Mouse (Mus musculus) spleen, adult 2 months (tissue): ENCODE results near the gene Tpm1. TPM values are rescaled to one million over a fixed set of nuclear protein-coding genes. Genes with fewer than 3 reads are reported as not detected.

Experiments used
- DNase-seq, 2 experiments: peaks; one replicate each; pipeline versions ENCODE4 v3.0.0 to v3.0.0-alpha.2; 2012 to 2021; ENCODE audit warnings: low spot score in 2 of 2, low read depth in 1 of 2
- H3K27ac ChIP-seq: fragments of 200-500 bp; 2 replicates; pipeline ENCODE4 v1.5.1; 2012; ENCODE audit warnings: low read length, inconsistent platforms; ENCODE audit not compliant: insufficient read depth
- H3K27me3 ChIP-seq: fragments of 200-500 bp; 2 replicates; pipeline ENCODE4 v1.6.1; 2012; ENCODE audit warnings: mild to moderate bottlenecking, moderate library complexity, low read length, inconsistent platforms; ENCODE audit not compliant: control insufficient read depth, insufficient read depth
- H3K36me3 ChIP-seq: fragments of 200-500 bp; 2 replicates; pipeline ENCODE4 v1.6.1; 2012; ENCODE audit warnings: mild to moderate bottlenecking, low read length, inconsistent platforms; ENCODE audit not compliant: control insufficient read depth, insufficient read depth
- H3K4me1 ChIP-seq: fragments of 200-500 bp; 2 replicates; pipeline ENCODE4 v1.6.1; 2011; ENCODE audit warnings: inconsistent platforms; ENCODE audit not compliant: control insufficient read depth, insufficient read depth, insufficient read length
- H3K4me3 ChIP-seq: fragments of 200-500 bp; 2 replicates; pipeline ENCODE4 v1.5.1; 2011; ENCODE audit warnings: mild to moderate bottlenecking, inconsistent platforms; ENCODE audit not compliant: insufficient read depth, insufficient read length; ENCODE audit errors: extremely low read depth
- CTCF ChIP-seq: fragments of 200-500 bp; IDR thresholded peaks from 2 replicates; pipeline ENCODE4 v1.5.1; 2011; ENCODE audit warnings: mild to moderate bottlenecking, inconsistent platforms; ENCODE audit not compliant: insufficient read depth, insufficient read length, insufficient replicate concordance; ENCODE audit errors: extremely low read depth
- POLR2A ChIP-seq: fragments of 200-500 bp; IDR thresholded peaks from 2 replicates; pipeline ENCODE4 v1.6.1; 2011; ENCODE audit warnings: low read depth, low read length, inconsistent platforms
- WGBS: fragments of 180-500 bp; shearing (Covaris S2); methylation state at CpG from one replicate; pipeline ENCODE4 v1.1.7; 2018; 5-methylcytosine and 5-hydroxymethylcytosine counted together
- polyA plus RNA-seq: library from polyadenylated mRNA; depleted of rRNA; stranded (reverse); fragments of >200 nt; gene quantifications from 2 replicates; pipeline ENCODE4 v1.2.3, GENCODE M21; 2012

Gene Tpm1
- polyA plus RNA-seq, 1 experiment = 39.0 TPM

DNA sequence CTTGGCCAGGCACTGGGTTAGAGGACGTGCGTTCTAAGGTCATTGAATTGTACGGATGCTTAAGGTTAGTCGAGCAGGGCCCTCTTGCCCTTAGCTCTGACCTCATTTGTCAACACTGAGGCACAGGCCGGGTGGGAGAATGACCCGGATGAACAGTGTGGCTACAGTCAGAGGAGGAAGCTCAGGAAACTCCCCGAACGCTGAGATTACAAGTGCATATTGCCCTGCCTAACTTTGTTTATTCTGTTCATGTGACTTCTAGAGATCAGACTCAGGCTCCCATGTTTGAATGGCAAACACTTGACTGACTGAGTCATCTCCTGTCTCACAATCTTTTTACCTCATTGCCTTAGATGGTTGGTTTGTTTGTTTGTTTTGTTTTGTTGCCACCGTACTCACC is 37.7 kb downstream of the Tpm1 start:
- H3K36me3 ChIP-seq = no peaks in the 10 kb centered on the region
- no peaks in the 10 kb centered on the region for H3K27me3 ChIP-seq
- no peaks in the 10 kb centered on the region for H3K4me1 ChIP-seq
- WGBS = 80% methylated on average over 9 of the region's 9 CpGs
- DNase-seq = no peak
- no peak for TF ChIP-seq CTCF
- no peak for TF ChIP-seq POLR2A
- no peak overlapping the region for H3K4me3 ChIP-seq
- H3K27ac ChIP-seq = no peak overlapping the region

DNA sequence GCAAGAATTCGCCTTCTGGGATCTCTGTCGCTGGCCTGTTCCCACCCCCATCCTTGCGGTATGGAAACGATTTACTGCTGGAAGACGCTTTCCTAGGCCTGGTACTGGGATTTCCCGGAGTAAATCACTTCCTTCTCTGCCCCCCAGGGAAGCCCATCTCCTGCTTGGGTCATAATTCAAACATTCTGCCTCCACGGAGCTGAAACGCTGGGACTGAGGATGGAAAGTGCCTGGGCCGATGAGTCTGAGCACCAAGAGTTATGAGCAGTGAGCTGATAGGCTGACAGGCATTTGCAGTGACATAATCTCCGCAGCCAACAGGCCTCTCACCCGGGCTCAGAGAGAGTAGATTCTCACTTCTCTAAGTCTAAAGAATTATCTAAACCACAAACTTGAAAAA is 40.4 kb downstream of the Tpm1 start:
- Histone ChIP-seq H3K4me3 (no peak overlapping the region), H3K36me3 (no peaks in the 10 kb centered on the region), H3K27me3 (no peaks in the 10 kb centered on the region), H3K4me1 (no peaks in the 10 kb centered on the region), H3K27ac (no peak overlapping the region)
- TF ChIP-seq CTCF = no peak
- TF ChIP-seq POLR2A = no peak
- no peak for DNase-seq
- WGBS = 73% methylated on average over 11 of the region's 11 CpGs

DNA sequence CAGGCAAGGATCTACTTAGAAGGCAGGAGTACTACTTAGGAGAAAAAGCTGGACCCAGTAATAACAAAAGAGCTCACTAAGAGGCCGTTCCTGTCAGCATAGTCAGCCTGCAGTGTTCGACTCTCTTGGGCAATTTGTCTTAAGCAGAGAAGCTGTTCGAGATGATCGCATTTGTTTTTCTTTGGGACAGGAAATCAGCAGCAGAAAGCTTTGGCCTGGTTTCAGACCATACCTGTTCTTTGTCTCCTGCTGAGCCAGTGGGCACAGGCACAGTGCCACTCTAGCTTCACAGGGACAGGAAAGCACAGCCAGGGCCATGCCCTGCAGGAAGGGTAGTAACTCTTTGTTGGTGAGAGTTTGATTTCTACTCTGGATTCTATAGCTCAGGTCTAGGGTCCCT is 42.8 kb downstream of the Tpm1 start:
- DNase-seq = no peak
- Histone ChIP-seq H3K36me3 (no peaks in the 10 kb centered on the region), H3K27me3 (no peaks in the 10 kb centered on the region), H3K27ac (no peak overlapping the region), H3K4me3 (no peak overlapping the region), H3K4me1 (no peaks in the 10 kb centered on the region)
- WGBS = 81% methylated on average over 4 of the region's 4 CpGs
- TF ChIP-seq CTCF (no peak), POLR2A (no peak)

DNA sequence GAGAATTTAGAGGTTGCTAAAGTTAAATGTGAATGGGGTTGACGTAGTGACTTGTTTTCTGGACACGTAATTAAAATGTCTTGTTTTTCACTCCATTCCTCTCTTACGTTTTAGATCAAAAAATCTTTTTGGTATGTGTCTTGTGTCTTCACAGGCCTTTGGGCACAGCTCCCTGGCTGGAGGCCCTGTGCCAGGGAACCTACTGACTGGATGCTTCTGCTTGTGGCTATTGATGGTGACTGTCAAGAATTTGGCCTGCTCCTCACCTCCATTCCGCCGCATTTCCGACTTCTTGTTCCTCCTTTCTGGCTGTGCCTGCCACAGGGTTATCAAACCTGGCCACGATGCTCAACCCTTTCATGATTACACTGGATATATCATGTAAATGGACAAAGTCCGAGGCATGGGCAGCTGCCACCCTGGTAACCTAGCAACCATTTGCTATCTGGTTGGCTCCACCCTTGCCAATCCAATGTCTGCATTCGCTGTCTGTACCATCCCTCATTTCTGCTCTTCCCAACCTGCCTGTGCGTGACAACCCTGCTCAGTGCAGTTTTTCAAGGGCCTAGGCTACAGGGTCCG is 44.0 kb downstream of the Tpm1 start:
- no peak for DNase-seq
- no peaks in the 10 kb centered on the region for H3K36me3 ChIP-seq
- H3K27me3 ChIP-seq = no peaks in the 10 kb centered on the region
- TF ChIP-seq POLR2A (no peak), CTCF (no peak)
- no peak overlapping the region for H3K4me3 ChIP-seq
- H3K4me1 ChIP-seq = no peaks in the 10 kb centered on the region
- no peak overlapping the region for H3K27ac ChIP-seq
- WGBS = 88% methylated on average over 11 of the region's 11 CpGs

DNA sequence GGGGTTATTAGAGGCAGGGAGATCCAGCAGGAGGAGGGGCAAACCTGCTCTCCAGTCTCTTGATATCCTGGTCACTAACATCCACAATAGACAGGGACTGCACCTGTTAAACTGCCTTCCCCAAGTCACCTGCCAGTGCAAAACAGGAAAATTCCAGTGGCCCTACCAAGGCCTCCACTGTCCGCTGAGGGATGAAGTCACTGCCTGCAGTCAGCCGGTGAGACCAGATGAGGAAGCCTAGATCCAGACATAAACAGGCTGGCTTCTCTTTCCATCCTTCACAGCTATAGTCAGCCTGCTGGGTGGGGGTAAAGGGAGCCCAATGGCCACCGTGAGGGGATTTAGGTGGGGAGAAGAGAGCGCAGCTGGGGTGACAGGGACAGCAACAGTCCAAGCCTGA is 45.5 kb downstream of the Tpm1 start:
- 85% methylated on average over 4 of the region's 4 CpGs for WGBS
- TF ChIP-seq POLR2A (no peak), CTCF (no peak)

DNA sequence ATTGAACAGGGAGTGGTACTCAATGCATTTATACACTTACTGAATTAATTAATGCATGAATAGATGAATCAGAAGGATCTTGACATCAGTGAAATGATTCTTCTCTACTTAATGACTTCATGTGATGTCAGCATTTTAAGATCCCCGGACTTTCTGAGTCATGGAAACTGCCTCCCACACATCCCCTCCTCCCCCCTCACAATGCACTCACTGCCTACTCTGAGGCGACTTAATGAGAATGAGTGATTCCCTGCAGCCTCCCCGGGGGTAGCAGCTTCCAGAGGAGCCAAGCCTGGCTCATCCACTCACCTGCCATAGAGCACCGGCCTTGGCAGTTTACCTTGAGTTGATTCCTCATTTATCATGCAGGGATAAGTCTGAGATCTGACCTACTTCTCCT is 46.0 kb downstream of the Tpm1 start:
- Histone ChIP-seq H3K27me3 (no peaks in the 10 kb centered on the region), H3K36me3 (no peaks in the 10 kb centered on the region), H3K27ac (no peak overlapping the region), H3K4me3 (no peak overlapping the region), H3K4me1 (no peaks in the 10 kb centered on the region)
- no peak for DNase-seq
- 58% methylated on average over 4 of the region's 4 CpGs for WGBS
- TF ChIP-seq CTCF (no peak), POLR2A (no peak)

More for the DNA sequence above, 45.5 kb downstream of the Tpm1 start:
- Histone ChIP-seq H3K4me1 (no peaks in the 10 kb centered on the region), H3K27me3 (no peaks in the 10 kb centered on the region), H3K27ac (no peak overlapping the region), H3K4me3 (no peak overlapping the region), H3K36me3 (no peaks in the 10 kb centered on the region)
- DNase-seq = no peak

DNA sequence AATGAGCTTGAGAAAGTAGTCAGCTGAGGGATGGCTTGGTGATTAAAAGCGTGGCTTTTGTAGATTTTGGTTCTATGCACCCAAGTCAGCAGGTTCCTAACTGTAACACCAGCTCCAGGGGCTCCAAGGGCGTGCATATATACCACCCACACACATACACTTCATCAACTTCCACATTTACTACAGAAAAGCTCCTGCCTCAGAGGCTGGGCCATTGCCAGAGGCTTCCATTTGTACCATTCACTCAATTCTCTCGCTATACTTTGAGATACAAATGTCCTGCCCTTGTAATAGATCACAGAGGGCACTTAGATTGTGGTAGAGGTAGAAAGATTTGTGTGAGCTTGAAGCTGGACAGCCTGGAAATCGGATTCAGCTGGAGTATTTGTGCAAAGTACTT is 47.7 kb downstream of the Tpm1 start:
- H3K27ac ChIP-seq = no peak overlapping the region
- H3K36me3 ChIP-seq = no peaks in the 10 kb centered on the region
- H3K27me3 ChIP-seq = no peaks in the 10 kb centered on the region
- H3K4me1 ChIP-seq = no peaks in the 10 kb centered on the region
- no peak for DNase-seq
- TF ChIP-seq POLR2A (no peak), CTCF (no peak)
- 70% methylated on average over 4 of the region's 4 CpGs for WGBS
- no peak overlapping the region for H3K4me3 ChIP-seq
